Mouse (Mus musculus): Measurements from ENCODE around the gene A730061H03Rik. TPM values are rescaled to one million over a fixed set of nuclear protein-coding genes. Genes with fewer than 3 reads are reported as not detected.
A peak's percentile ranks its signal among the peaks of the same experiment; 100 is the strongest.

Gene A730061H03Rik
- polyA plus RNA-seq, 1 experiment, result not detected

DNA sequence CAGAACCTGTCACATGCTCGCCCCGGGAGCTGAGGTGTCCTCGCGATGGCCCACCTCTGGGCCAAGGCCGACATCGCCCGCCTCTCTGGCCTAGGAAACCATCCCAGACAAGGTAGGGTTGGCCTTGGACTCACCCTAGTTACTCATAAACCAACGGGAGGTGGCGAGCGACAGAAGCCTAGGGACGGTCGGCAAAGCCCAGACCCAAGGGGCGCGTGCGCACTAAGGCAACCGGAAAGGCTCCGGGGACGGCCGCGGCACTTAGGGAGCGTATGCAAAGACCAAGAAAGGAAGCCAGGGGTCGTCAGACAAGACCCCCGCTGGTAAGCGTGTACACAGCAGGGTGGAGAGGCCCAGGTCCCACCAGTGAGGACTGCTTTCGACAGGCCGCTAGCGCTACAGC is 406 bp downstream of the A730061H03Rik start, which contains the start of gene Dcaf11:
TSS of gene Dcaf11 (plus strand) at position 208 of the 403 bp plus-strand sequence.
- Histone ChIP-seq H3K27ac (ENCODE audit: insufficient read depth, low read depth, low read length) (peak within 1 kb of the TSS; percentile 99), H3K4me3 (ENCODE audit: low read depth, low read length) (peak within 1 kb of the TSS; percentile 78), H3K27me3 (ENCODE audit: control insufficient read depth, insufficient read depth, low read length) (no peaks in the 10 kb centered on the region), H3K36me3 (ENCODE audit: control insufficient read depth, insufficient read depth, low read length) (peaks cover 23% of the 10 kb centered on the region), H3K4me1 (ENCODE audit: control insufficient read depth, insufficient read depth, insufficient read length, low read length) (peaks cover 6% of the 10 kb centered on the region; the same call in 1 of the 2 replicates)
- WGBS, result under 1% methylated on average over 27 of the region's 27 CpGs
- TF ChIP-seq CTCF (IDR thresholded peaks at IDR 0.05; ENCODE audit: extremely low read depth, insufficient read length, insufficient replicate concordance, low read depth, low read length), result no peak
- TF ChIP-seq POLR2A (IDR thresholded peaks at IDR 0.05; ENCODE audit: low read depth, low read length), result peak; percentile 83

DNA sequence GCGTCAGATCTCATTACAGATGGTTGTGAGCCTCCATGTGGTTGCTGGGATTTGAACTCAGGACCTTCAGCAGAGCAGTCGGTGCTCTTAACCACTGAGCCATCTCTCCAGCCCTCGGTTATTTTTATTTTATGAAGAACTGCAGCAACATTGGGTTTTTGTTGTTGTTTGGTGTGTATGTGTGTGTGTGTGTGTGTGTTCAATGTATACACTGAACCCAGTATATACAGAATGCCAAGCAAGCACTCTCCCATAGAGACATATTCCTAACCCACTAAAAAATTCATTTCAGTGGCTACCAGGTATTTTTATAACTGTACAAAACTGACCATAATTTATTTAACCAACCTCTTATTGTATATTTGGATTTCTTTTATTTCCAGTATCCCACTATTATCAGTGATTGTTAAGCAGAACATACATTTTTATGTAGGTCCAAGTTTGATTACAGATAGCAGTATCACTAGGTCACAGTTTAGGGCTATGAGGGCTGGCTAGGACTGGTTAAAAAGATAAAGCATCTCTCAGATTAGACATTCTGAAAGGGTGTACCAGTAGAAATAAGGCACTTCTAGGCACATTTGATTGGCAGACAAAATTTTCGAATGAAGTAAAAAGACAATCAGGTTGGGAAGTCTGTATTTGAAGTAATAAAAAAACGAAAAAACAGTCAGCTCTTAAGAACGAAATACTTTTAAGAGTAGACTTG is 1.3 kb downstream of the A730061H03Rik start:
- H3K36me3 ChIP-seq (ENCODE audit: control insufficient read depth, insufficient read depth, low read length), result peaks cover 15% of the 10 kb centered on the region
- no peaks in the 10 kb centered on the region for H3K27me3 ChIP-seq (ENCODE audit: control insufficient read depth, insufficient read depth, low read length)
- peaks cover 9% of the 10 kb centered on the region; the same call in 1 of the 2 replicates for H3K4me1 ChIP-seq (ENCODE audit: control insufficient read depth, insufficient read depth, insufficient read length, low read length)
- no peak overlapping the region for H3K27ac ChIP-seq (ENCODE audit: insufficient read depth, low read depth, low read length)
- TF ChIP-seq CTCF (IDR thresholded peaks at IDR 0.05; ENCODE audit: extremely low read depth, insufficient read length, insufficient replicate concordance, low read depth, low read length), result no peak
- no peak overlapping the region for H3K4me3 ChIP-seq (ENCODE audit: low read depth, low read length)
- WGBS, result 45% methylated on average over 6 of the region's 6 CpGs

DNA sequence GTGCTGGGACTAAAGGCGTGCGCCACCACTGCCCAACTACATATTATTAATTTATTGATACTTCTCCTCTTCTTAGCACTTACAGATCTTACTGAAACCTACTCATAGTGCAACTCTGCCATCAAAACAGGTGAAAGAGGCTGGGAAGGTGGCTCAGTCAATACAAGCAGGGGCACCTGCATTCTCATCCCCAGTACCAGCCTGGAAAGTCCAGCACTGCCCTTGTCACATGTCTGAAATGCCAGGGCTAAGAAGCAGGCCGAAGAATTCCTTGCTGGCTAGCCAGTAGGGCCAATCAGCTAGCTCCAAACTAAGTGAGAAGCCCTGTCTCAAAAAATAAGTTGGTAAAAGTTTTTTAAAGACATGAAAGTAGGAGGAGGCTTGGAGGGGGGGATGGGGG is 2.6 kb downstream of the A730061H03Rik start:
- TF ChIP-seq CTCF (IDR thresholded peaks at IDR 0.05; ENCODE audit: extremely low read depth, insufficient read length, insufficient replicate concordance, low read depth, low read length) (no peak), POLR2A (IDR thresholded peaks at IDR 0.05; ENCODE audit: low read depth, low read length) (no peak)
- H3K36me3 ChIP-seq (ENCODE audit: control insufficient read depth, insufficient read depth, low read length), result peaks cover 3% of the 10 kb centered on the region
- peak overlapping the region; percentile 23; the same call in 1 of the 2 replicates for H3K27ac ChIP-seq (ENCODE audit: insufficient read depth, low read depth, low read length)
- H3K4me1 ChIP-seq (ENCODE audit: control insufficient read depth, insufficient read depth, insufficient read length, low read length), result peaks cover 9% of the 10 kb centered on the region; the same call in 1 of the 2 replicates
- 66% methylated on average over 3 of the region's 3 CpGs for WGBS
- no peaks in the 10 kb centered on the region for H3K27me3 ChIP-seq (ENCODE audit: control insufficient read depth, insufficient read depth, low read length)
- no peak overlapping the region for H3K4me3 ChIP-seq (ENCODE audit: low read depth, low read length)

DNA sequence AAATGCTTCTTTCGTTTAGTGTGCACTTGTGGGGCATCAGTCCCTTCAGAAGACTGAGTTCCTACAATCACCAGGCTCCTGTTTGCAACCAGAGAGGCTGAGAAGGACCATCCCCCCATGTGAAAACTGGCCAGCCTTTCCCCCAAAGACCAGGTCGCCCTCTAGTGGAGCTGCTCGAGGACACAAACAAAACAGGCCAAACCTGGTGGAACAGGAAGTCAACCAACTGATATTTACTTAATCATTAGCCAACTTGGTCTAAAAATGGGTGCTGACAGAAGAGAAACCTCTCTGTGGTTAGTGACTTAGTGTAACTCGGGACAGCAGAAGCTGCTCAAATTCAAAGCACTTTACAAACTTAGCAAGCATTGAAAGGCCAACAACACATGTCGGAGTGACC is 3.2 kb downstream of the A730061H03Rik start:
- Histone ChIP-seq H3K4me3 (ENCODE audit: low read depth, low read length) (no peak overlapping the region), H3K27me3 (ENCODE audit: control insufficient read depth, insufficient read depth, low read length) (no peaks in the 10 kb centered on the region), H3K36me3 (ENCODE audit: control insufficient read depth, insufficient read depth, low read length) (peaks cover 3% of the 10 kb centered on the region), H3K4me1 (ENCODE audit: control insufficient read depth, insufficient read depth, insufficient read length, low read length) (peaks cover 9% of the 10 kb centered on the region; the same call in 1 of the 2 replicates), H3K27ac (ENCODE audit: insufficient read depth, low read depth, low read length) (peak overlapping the region; percentile 48)
- 8% methylated on average over 5 of the region's 5 CpGs for WGBS
- no peak for TF ChIP-seq POLR2A (IDR thresholded peaks at IDR 0.05; ENCODE audit: low read depth, low read length)
- TF ChIP-seq CTCF (IDR thresholded peaks at IDR 0.05; ENCODE audit: extremely low read depth, insufficient read length, insufficient replicate concordance, low read depth, low read length), result peak; percentile 91; the same call in 1 of the 2 replicates

DNA sequence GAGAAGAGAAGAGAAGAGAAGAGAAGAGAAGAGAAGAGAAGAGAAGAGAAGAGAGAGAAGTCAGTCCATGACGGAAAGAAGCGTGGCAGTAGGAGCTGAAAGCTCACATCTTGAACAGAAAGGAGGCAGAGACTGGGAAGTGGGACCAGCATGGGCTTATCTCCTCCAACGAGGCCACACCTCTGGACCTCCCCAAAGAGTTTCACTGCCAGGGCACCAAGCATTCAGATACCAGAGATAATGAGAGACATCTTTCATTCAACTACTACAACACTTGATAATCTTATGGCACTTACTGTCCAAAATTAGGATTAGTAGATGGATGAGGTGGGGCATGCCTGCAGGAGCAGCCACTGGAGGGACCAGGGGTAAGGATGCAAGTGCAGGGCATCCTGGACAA is 4.4 kb downstream of the A730061H03Rik start:
- Histone ChIP-seq H3K36me3 (ENCODE audit: control insufficient read depth, insufficient read depth, low read length) (no peaks in the 10 kb centered on the region), H3K4me3 (ENCODE audit: low read depth, low read length) (no peak overlapping the region), H3K27ac (ENCODE audit: insufficient read depth, low read depth, low read length) (no peak overlapping the region), H3K4me1 (ENCODE audit: control insufficient read depth, insufficient read depth, insufficient read length, low read length) (peaks cover 6% of the 10 kb centered on the region; the same call in 1 of the 2 replicates), H3K27me3 (ENCODE audit: control insufficient read depth, insufficient read depth, low read length) (no peaks in the 10 kb centered on the region)
- no peak for TF ChIP-seq POLR2A (IDR thresholded peaks at IDR 0.05; ENCODE audit: low read depth, low read length)
- TF ChIP-seq CTCF (IDR thresholded peaks at IDR 0.05; ENCODE audit: extremely low read depth, insufficient read length, insufficient replicate concordance, low read depth, low read length), result no peak
- 73% methylated on average over 3 of the region's 3 CpGs for WGBS

DNA sequence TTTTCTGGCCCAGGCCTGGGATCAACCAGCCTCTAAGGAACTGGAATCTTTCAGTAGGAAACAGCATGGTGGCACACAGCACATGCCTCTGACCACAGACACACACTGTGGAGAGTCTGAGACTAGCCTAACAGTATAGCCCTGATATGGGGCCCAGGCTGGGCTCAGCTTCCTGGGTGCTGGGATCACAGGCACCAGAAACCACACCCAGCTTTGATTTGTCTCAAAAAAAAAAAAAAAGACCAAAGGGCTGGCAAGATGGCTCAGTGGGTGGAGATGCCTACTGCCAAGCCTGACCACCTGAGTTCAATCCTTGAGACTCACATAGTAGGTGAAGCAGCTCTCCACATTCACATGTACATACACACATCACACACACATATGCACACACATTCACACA is 5.6 kb downstream of the A730061H03Rik start:
- Histone ChIP-seq H3K27ac (ENCODE audit: insufficient read depth, low read depth, low read length) (no peak overlapping the region), H3K4me3 (ENCODE audit: low read depth, low read length) (no peak overlapping the region), H3K36me3 (ENCODE audit: control insufficient read depth, insufficient read depth, low read length) (peaks cover 2% of the 10 kb centered on the region; the same call in 1 of the 2 replicates), H3K27me3 (ENCODE audit: control insufficient read depth, insufficient read depth, low read length) (no peaks in the 10 kb centered on the region), H3K4me1 (ENCODE audit: control insufficient read depth, insufficient read depth, insufficient read length, low read length) (peaks cover 6% of the 10 kb centered on the region; the same call in 1 of the 2 replicates)
- TF ChIP-seq CTCF (IDR thresholded peaks at IDR 0.05; ENCODE audit: extremely low read depth, insufficient read length, insufficient replicate concordance, low read depth, low read length) (no peak), POLR2A (IDR thresholded peaks at IDR 0.05; ENCODE audit: low read depth, low read length) (no peak)

DNA sequence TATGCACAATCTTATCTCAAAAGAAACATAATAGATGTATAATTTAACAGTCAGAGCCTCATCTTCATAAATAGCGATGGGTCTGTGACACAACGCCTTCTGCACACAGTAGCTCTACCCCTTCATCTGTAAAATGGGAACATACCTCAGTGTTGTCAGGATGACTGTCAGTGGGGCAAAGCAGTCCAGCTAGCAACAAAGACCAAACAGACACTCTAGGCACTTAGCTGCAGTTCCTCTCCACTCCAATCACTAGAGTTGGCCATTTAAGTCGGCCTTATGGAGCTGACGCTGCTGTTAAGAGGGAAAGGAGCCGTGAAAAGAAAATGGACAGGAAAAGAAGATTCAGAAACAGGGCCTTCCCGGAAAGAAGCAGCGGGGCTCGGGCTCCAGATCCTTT is 8.4 kb downstream of the A730061H03Rik start:
- no peak for TF ChIP-seq CTCF (IDR thresholded peaks at IDR 0.05; ENCODE audit: extremely low read depth, insufficient read length, insufficient replicate concordance, low read depth, low read length)
- no peak for TF ChIP-seq POLR2A (IDR thresholded peaks at IDR 0.05; ENCODE audit: low read depth, low read length)
- Histone ChIP-seq H3K36me3 (ENCODE audit: control insufficient read depth, insufficient read depth, low read length) (peaks cover 20% of the 10 kb centered on the region), H3K27ac (ENCODE audit: insufficient read depth, low read depth, low read length) (no peak overlapping the region), H3K27me3 (ENCODE audit: control insufficient read depth, insufficient read depth, low read length) (no peaks in the 10 kb centered on the region), H3K4me3 (ENCODE audit: low read depth, low read length) (no peak overlapping the region), H3K4me1 (ENCODE audit: control insufficient read depth, insufficient read depth, insufficient read length, low read length) (peaks cover 4% of the 10 kb centered on the region; the same call in 1 of the 2 replicates)
- WGBS, result 90% methylated on average over 8 of the region's 8 CpGs
